Mouse (Mus musculus): ENCODE measurements around the gene Slc35e3.

Gene Slc35e3

GRCm38 (mm10) chr10:117776281-117777102 lies 30.3 kb upstream of the Slc35e3 start:
- DNase-seq: no peak

GRCm38 (mm10) chr10:117775401-117776144 lies 29.4 kb upstream of the Slc35e3 start:
- DNase-seq: no peak

GRCm38 (mm10) chr10:117774817-117775120 lies 28.6 kb upstream of the Slc35e3 start:
- DNase-seq: no peak

- DNase-seq: peak in 1 of 2 experiments; percentile 17
Observed at GRCm38 (mm10) chr10:117774011-117774816, 28.0 kb upstream of the Slc35e3 start.

GRCm38 (mm10) chr10:117773106-117773720 lies 27.0 kb upstream of the Slc35e3 start:
- no peak for DNase-seq

- no peak for DNase-seq
Observed at GRCm38 (mm10) chr10:117772364-117773105, 26.4 kb upstream of the Slc35e3 start.

- DNase-seq: no peak
Observed at GRCm38 (mm10) chr10:117771131-117771510, 25.0 kb upstream of the Slc35e3 start.

- no peak for DNase-seq
Observed at GRCm38 (mm10) chr10:117770286-117771130, 24.3 kb upstream of the Slc35e3 start.

- no peak for DNase-seq
Observed at GRCm38 (mm10) chr10:117769541-117770285, 23.5 kb upstream of the Slc35e3 start.

GRCm38 (mm10) chr10:117768141-117768440 lies 21.9 kb upstream of the Slc35e3 start:
- no peak for DNase-seq

GRCm38 (mm10) chr10:117767286-117768140 lies 21.3 kb upstream of the Slc35e3 start:
- no peak for DNase-seq

- no peak for DNase-seq
Observed at GRCm38 (mm10) chr10:117766896-117767160, 20.7 kb upstream of the Slc35e3 start.

GRCm38 (mm10) chr10:117766111-117766895 lies 20.1 kb upstream of the Slc35e3 start:
- DNase-seq: no peak

GRCm38 (mm10) chr10:117765116-117765894 lies 19.1 kb upstream of the Slc35e3 start:
- DNase-seq: no peak

GRCm38 (mm10) chr10:117764598-117764997 lies 18.4 kb upstream of the Slc35e3 start:
- peak in 1 of 2 experiments; percentile 29 for DNase-seq

- DNase-seq: no peak
Observed at GRCm38 (mm10) chr10:117763588-117764190, 17.5 kb upstream of the Slc35e3 start.

- no peak for DNase-seq
Observed at GRCm38 (mm10) chr10:117762966-117763365, 16.8 kb upstream of the Slc35e3 start.
